Mouse (Mus musculus): Measurements from ENCODE around the gene Ankrd40. TPM values are rescaled to one million over a fixed set of nuclear protein-coding genes. Genes with fewer than 3 reads are reported as not detected.

Gene Ankrd40
- polyA plus RNA-seq (2016; fragmentation: Nextera tagmentation; extraction: Ambion mirVana) = 54.2 and 54.6 TPM in 2 replicates

DNA sequence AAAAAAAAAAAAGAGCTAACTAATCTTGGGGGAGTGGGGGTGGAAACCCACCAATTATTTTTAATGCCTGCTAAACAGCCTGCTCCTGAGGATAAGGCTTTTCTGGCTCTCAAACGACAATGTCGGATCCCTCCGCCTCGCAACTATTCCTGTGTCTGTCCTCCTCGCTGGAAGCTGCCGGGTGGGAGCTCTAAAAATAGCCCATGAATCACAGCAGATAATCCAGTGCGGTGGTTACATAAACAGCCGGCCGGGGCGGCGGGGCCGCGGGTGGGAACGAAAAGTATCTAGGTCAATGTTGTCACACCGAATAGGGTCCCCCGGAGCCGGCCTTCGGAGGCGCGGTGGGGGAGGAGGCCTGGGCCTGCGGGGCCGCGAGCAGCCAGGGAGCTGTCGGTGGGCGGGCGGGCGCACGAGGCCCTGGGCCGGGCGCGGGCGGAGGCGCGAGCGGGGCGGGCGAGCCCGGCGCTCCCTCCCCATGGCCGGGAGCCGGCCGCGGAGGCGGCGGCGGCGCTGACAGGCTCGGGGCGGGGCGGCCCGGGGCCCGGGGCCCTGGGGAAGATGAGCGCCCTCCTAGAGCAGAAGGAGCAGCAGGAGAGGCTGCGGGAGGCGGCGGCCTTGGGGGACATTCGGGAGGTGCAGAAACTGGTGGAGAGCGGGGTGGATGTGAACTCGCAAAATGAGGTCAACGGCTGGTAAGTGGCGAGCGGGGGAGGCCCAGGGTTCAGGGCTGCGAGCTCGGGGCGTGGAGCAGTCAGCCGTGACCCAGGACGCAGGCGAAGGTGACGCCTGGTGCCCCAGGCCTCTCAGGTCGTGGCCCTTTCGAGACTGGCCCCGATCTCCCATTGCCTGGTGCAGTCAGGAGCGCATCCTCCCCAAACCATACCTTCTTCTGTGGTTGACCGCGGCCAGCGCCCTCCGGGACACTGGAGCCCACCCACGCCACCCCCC is at the start of gene Ankrd40:
TSS of gene Ankrd40 (plus strand) at position 309 of the 951 bp plus-strand sequence.
- Histone ChIP-seq H3K9me3 (replicated peaks) (no peaks in the 10 kb centered on the region), H3K4me1 (replicated peaks) (peaks cover 28% of the 10 kb centered on the region), H3K9ac (peak within 1 kb of the TSS; percentile 98), H3K27me3 (replicated peaks) (no peaks in the 10 kb centered on the region), H3K27ac (ENCODE audit: poor library complexity, severe bottlenecking) (peak within 1 kb of the TSS; percentile 100), H3K36me3 (peaks cover 10% of the 10 kb centered on the region), H3K4me3 (peak within 1 kb of the TSS; percentile 96), H3K4me2 (peak within 1 kb of the TSS; percentile 71)
- peak; percentile 90 for ATAC-seq (ENCODE audit: insufficient number of reproducible peaks, low FRiP score)
- WGBS = under 1% methylated on average over 48 of the region's 78 CpGs

DNA sequence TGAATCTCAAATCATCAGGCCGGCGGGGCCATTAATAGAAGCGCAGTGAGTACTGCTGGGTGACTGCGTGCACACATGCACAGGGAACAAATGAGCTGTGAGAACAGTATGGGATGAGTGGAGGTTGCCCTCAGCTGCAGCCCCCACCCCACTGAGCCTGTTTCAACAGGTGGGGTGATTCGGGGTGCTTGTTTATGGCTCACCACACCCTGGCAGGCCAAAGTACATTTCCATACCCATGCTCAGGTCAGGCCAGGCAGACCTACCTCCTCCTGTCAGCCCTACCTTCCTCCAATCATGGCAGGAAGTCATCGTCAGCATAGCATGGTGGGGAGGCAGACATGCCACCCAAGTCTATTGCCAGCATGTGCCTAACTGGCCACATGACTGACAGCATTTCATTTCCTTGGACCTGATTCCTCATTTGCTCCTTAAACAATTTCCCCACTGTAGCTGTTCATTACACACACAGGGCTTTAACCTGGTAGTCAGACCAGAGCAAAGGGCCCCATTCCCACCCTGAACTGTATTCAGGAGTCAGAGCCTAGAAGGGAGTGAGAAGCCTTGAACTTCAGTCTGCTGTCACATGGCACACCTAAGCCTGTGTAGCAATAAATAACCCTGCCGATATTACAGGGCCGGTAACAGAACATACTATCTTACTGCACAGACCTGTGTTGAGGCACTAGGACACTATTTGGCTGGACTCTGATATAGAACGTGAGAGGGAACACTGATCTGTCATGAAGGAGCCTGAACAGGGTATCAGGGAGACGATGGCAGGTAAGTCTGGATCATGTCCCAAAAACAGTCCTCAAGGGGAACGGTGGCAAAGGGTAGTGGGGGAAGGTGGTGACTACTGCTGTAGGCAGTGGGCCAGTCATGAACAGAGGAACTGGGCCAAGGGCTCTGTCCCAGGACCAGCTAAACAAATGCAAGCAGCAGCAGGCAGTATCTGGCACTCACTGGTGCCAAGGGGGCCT is 46.3 kb upstream of the Ankrd40 start, which contains the start of gene Gm21885:
TSS of gene Gm21885 (plus strand) at position 675 of the 983 bp plus-strand sequence.
- no peak within 1 kb of the TSS for H3K4me3 ChIP-seq
- no peak within 1 kb of the TSS for H3K9ac ChIP-seq
- no peak for ATAC-seq (ENCODE audit: insufficient number of reproducible peaks, low FRiP score)
- H3K4me2 ChIP-seq = no peak within 1 kb of the TSS
- H3K9me3 ChIP-seq (replicated peaks) = 0 out of 2 replicates have a peak, but pooled peaks cover 3% of the 10 kb centered on the region
- peaks cover 18% of the 10 kb centered on the region for H3K4me1 ChIP-seq (replicated peaks)
- H3K27me3 ChIP-seq (replicated peaks) = no peaks in the 10 kb centered on the region
- peaks cover 28% of the 10 kb centered on the region for H3K36me3 ChIP-seq
- WGBS = 70% methylated on average over 11 of the region's 11 CpGs
- H3K27ac ChIP-seq (ENCODE audit: poor library complexity, severe bottlenecking) = no peak within 1 kb of the TSS

DNA sequence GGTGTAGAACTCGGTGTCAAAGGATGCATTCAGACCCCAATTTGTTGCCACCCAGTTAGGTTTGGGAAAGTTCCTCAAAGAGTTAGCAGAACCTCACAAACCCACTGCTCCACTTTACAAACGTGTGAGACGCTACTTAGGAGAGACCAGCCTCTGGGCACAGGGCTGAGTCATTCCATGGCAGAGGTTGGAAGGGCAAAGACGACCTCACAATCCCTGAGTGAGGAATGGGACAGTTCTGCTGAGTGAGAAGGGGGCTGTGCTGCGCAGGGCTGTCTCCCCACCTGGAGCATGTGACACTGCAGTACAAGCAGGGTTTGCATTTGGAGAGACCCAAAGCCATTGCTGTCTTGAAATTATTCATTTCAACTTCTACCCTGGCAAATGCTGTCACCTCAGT is 45.5 kb upstream of the Ankrd40 start:
- no peak overlapping the region for H3K9ac ChIP-seq
- no peaks in the 10 kb centered on the region for H3K27me3 ChIP-seq (replicated peaks)
- 0 out of 2 replicates have a peak, but pooled peaks cover 3% of the 10 kb centered on the region for H3K9me3 ChIP-seq (replicated peaks)
- no peak overlapping the region for H3K27ac ChIP-seq (ENCODE audit: poor library complexity, severe bottlenecking)
- no peak for ATAC-seq (ENCODE audit: insufficient number of reproducible peaks, low FRiP score)
- H3K4me2 ChIP-seq = no peak overlapping the region
- no peak overlapping the region for H3K4me3 ChIP-seq
- WGBS = 49% methylated on average over 5 of the region's 5 CpGs
- peaks cover 34% of the 10 kb centered on the region for H3K36me3 ChIP-seq
- H3K4me1 ChIP-seq (replicated peaks) = peaks cover 18% of the 10 kb centered on the region

DNA sequence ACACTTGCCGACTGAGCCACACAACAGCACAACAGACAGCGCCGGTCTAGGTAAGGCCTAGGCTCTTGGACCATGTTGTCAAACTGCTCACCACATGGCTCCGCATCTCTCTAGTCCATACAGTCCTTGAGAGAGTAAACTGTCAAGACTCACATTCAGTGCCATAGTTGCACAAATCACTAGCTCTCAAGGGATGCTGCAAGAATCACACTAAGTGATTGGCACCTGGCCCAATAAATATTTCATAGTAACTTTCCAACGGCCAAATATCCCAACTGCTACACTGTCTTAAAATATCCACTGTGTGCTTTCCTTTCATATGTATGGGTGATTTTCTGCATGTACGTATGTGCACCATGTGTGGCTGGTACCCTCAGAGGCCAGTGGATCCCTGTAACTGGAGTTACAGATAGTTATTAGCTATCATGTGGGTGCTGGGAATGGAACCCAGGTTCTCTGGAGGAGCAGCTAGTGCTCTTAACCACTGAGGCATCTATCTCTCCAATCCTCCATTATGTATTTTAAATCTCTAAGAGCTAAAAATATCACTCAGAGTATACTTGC is 44.2 kb upstream of the Ankrd40 start:
- Histone ChIP-seq H3K4me1 (replicated peaks) (peaks cover 18% of the 10 kb centered on the region), H3K4me2 (no peak overlapping the region), H3K36me3 (peaks cover 45% of the 10 kb centered on the region), H3K9ac (no peak overlapping the region), H3K9me3 (replicated peaks) (no peaks in the 10 kb centered on the region), H3K4me3 (no peak overlapping the region), H3K27ac (ENCODE audit: poor library complexity, severe bottlenecking) (no peak overlapping the region), H3K27me3 (replicated peaks) (no peaks in the 10 kb centered on the region)
- 91% methylated on average over 6 of the region's 6 CpGs for WGBS
- ATAC-seq (ENCODE audit: insufficient number of reproducible peaks, low FRiP score) = no peak

DNA sequence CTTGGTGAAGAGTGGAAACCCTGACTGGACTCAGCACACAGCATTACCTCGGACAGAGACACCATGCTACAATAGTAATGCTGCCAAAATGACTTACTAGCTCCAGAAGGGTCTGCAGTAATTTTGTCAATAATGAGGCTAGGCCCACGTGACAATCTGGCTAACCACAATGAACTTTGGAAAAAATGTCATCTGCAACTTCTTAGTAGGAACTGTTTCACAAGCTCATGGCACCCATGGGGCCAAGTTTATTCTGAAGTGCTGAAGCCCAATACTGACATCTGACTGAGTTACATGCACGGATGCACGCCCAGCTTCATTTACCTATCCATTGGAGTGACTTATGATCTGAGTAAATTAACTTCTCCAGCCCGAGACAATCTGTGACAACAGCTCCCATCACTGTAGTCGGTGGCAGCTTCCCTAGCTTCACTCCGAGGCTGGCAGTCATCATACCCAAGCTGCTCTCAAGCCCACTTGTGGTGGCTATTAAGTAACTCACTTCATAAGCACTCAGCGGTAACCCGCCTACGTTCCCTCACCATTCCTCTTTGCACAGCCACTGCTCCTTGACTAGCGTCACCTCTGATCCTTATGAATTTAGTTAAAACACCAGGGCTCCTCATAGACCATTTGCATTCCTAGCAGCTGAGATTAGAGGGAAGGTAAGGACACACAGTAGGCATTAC is 41.8 kb upstream of the Ankrd40 start:
- no peak overlapping the region for H3K27ac ChIP-seq (ENCODE audit: poor library complexity, severe bottlenecking)
- no peak overlapping the region for H3K4me3 ChIP-seq
- 91% methylated on average over 11 of the region's 11 CpGs for WGBS
- no peak overlapping the region for H3K9ac ChIP-seq
- peaks cover 10% of the 10 kb centered on the region; the same call in 1 of the 2 replicates for H3K4me1 ChIP-seq (replicated peaks)
- ATAC-seq (ENCODE audit: insufficient number of reproducible peaks, low FRiP score) = no peak
- H3K9me3 ChIP-seq (replicated peaks) = no peaks in the 10 kb centered on the region
- peaks cover 64% of the 10 kb centered on the region for H3K36me3 ChIP-seq
- no peak overlapping the region for H3K4me2 ChIP-seq
- H3K27me3 ChIP-seq (replicated peaks) = no peaks in the 10 kb centered on the region

DNA sequence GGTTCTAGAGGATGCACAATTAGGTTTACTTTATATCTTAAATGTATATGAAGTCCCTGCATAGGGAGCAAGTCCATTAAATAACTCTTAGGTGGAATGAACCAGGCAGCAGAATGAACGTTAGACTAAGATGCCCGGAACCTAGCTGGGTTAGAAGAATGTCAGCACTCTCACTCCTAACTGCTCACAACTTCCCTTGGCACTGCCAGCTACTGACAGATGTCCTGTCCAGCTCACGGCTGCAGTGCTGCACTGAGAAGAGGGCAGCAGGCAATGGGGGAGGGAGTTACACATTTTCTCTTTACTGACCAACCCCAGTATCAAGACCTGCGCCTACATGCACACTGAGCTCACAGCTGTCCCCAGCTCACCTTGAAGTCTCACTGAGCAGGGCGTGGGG is 40.7 kb upstream of the Ankrd40 start:
- H3K36me3 ChIP-seq = peaks cover 71% of the 10 kb centered on the region
- WGBS = 88% methylated on average over 5 of the region's 5 CpGs

DNA sequence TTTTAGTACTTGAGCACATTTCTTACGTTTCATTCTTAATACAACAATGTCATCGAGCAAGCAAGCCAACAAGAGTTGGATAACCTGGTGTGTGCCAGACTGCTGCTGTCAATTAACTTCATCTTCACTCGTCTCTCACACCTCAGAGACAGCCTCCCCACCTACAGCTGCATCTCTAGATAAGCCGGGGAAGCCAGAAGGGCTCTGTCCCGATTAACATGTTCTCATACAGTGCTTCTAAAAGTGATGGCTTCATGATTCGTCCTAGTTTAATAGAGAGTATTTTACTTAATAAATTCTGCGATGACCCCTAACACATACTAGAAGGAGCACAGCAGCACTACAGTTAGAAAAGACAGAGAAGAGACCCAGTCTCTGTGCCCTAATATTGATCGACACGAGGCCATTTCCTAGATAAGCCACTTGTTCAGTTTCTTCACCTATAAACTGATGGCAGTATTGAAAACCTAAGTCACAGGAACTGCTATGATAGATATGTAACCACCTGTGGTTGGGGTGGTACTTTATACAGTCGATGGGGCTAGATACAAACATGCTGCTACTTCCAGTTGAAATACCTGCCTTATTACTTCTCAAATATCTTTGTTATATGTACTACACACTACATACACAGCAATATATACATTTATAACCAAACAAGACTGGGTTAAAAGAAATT is 37.6 kb upstream of the Ankrd40 start:
- ATAC-seq (ENCODE audit: insufficient number of reproducible peaks, low FRiP score) = no peak
- no peak overlapping the region for H3K4me3 ChIP-seq
- H3K27me3 ChIP-seq (replicated peaks) = no peaks in the 10 kb centered on the region
- 77% methylated on average over 10 of the region's 10 CpGs for WGBS
- peaks cover 75% of the 10 kb centered on the region for H3K36me3 ChIP-seq
- no peaks in the 10 kb centered on the region; the same call in 1 of the 2 replicates for H3K4me1 ChIP-seq (replicated peaks)
- no peak overlapping the region for H3K9ac ChIP-seq
- H3K27ac ChIP-seq (ENCODE audit: poor library complexity, severe bottlenecking) = no peak overlapping the region
- H3K9me3 ChIP-seq (replicated peaks) = no peaks in the 10 kb centered on the region
- no peak overlapping the region for H3K4me2 ChIP-seq

More for the DNA sequence above, 40.7 kb upstream of the Ankrd40 start:
- Histone ChIP-seq H3K9ac (no peak overlapping the region), H3K27me3 (replicated peaks) (no peaks in the 10 kb centered on the region), H3K4me1 (replicated peaks) (0 out of 2 replicates have a peak, but pooled peaks cover 2% of the 10 kb centered on the region), H3K4me2 (no peak overlapping the region), H3K27ac (ENCODE audit: poor library complexity, severe bottlenecking) (no peak overlapping the region), H3K9me3 (replicated peaks) (no peaks in the 10 kb centered on the region), H3K4me3 (no peak overlapping the region)
- ATAC-seq (ENCODE audit: insufficient number of reproducible peaks, low FRiP score) = no peak

DNA sequence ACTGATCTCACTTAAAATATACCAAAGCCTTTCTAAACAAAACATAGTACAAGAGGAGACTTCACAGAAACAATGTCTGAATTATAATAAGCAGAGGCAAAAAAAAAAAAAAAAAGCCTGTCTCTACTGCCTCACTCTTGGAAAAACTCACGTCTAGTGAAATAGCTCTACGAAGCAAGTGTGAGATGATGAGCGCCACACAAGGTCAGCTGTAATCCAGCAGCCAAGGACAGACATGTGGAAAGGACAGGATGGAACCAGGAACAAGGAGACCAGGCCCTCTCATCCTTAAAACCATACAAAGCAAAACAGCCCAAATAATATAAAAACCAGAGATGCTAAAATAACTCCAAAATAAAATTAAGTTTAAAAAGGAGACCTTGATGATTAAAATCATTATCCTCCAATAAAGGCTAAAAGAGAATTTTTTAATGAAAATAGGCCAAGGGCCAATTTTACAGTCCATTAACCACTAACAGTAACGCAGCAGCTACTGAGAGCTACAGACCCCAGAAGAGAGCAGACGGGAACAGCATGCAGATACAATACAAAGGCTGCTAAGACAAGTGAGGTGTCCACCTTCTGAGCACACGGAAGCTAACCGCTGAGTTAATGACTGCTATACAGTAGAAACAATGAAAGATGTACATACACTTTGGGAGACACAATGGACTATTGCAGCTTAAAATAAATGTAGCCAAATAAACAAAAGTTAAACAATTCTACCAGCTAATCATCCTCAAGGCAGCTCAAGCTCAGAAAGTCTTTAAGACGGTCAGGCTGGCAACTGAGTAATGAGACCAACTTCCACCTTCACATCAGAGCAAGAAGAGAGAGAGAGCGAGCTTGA is 32.6 kb upstream of the Ankrd40 start:
- 0 out of 2 replicates have a peak overlapping the region, but pooled peaks have one; percentile 43 for H3K27ac ChIP-seq (ENCODE audit: poor library complexity, severe bottlenecking)
- no peak overlapping the region for H3K9ac ChIP-seq
- peaks cover 74% of the 10 kb centered on the region for H3K36me3 ChIP-seq
- no peaks in the 10 kb centered on the region; the same call in 1 of the 2 replicates for H3K4me1 ChIP-seq (replicated peaks)
- WGBS = 74% methylated on average over 9 of the region's 9 CpGs
- H3K4me2 ChIP-seq = no peak overlapping the region
- H3K27me3 ChIP-seq (replicated peaks) = no peaks in the 10 kb centered on the region
- H3K4me3 ChIP-seq = no peak overlapping the region
- no peak for ATAC-seq (ENCODE audit: insufficient number of reproducible peaks, low FRiP score)
- H3K9me3 ChIP-seq (replicated peaks) = no peaks in the 10 kb centered on the region

DNA sequence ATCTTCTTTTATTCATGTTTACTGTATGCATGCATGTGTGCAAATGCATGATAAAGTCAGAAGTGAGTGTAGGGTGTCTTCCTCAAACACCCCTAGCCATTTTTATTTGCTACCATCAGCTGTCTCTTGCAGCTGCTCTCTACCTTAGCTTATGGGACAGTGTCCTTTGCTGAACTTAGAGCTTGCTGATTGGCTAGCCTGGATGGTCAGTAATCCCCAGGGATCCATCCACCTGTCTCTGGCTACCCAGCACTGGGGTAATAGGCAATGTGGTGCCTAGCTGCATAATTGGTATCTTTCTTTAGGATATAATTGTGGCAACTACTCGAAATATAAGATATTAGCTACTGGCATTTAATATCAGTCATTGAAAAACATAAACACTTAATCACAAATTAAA is 15.1 kb upstream of the Ankrd40 start:
- Histone ChIP-seq H3K4me3 (no peak overlapping the region), H3K27me3 (replicated peaks) (no peaks in the 10 kb centered on the region), H3K9ac (no peak overlapping the region), H3K4me1 (replicated peaks) (peaks cover 44% of the 10 kb centered on the region), H3K36me3 (peaks cover 10% of the 10 kb centered on the region; the same call in 1 of the 2 replicates), H3K4me2 (no peak overlapping the region), H3K27ac (ENCODE audit: poor library complexity, severe bottlenecking) (no peak overlapping the region), H3K9me3 (replicated peaks) (no peaks in the 10 kb centered on the region)
- ATAC-seq (ENCODE audit: insufficient number of reproducible peaks, low FRiP score) = no peak
- WGBS = 73% methylated on average over 1 of the region's 1 CpGs
